Mouse (Mus musculus) right cerebral cortex, adult 18-20 months (tissue): Measurements from ENCODE around the gene Zfp810.
A peak's percentile ranks its signal among the peaks of the same experiment; 100 is the strongest.
"Not testable (repeated sequence)": the region's sequence is repeated elsewhere in the genome, so short reads cannot be mapped to it uniquely, and the experiment has no call there.

Experiments
- DNase-seq: peaks from one replicate; pipeline ENCODE4 v3.0.0; 2022; ENCODE audit warnings: mixed read lengths

Gene Zfp810

GRCm38 (mm10) chr9:22307156-22307919 is at the start of gene Zfp810:
Gene Zfp810 (minus strand): TSS chr9:22307648.
- peak; percentile 94 for DNase-seq

- no peak for DNase-seq
Observed at GRCm38 (mm10) chr9:22355919-22356318, 48.5 kb upstream of the Zfp810 start.

DNA sequence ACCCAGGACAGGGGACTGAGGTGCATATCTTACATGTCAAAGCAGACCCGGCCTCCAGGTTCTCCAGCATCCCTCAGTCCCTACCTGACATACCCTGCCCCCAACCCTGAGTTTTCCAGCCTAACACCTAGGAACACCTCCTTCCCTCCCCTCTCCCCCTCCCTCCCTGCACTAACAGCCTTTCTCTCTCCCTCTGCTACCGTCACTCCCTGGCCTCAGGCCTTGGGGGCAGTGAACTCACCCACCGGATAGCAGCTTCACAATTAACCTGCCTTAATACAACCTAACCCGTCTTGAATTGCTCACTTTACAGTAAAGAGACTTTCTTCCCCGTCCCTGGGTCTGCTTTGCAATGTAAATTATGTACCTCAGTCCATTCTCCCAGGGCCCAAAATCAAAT is 46.5 kb upstream of the Zfp810 start:
- DNase-seq = no peak

DNA sequence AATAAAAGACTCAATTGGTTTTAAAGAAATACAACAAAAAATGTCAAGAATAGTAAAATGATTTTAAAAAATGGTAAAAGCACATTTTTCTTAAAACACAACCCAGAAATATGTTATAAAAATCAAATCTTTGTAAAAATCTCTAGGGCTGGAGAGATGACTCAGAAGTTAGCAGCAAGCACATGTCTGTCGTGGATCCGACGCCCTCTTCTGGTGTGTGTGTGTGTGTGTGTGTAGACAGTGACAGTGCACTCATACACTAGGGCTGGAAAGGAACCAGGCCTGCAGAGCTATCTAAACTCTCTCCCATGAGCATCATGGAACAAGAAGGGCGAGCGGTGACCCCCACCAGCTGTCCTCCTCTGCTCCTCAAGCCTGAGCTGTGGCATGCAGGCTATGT is 46.0 kb upstream of the Zfp810 start:
- DNase-seq = no peak

- no peak for DNase-seq
Observed at GRCm38 (mm10) chr9:22340331-22340730, 32.9 kb upstream of the Zfp810 start.

GRCm38 (mm10) chr9:22337217-22337616 is 29.8 kb upstream of the Zfp810 start:
- no peak for DNase-seq

GRCm38 (mm10) chr9:22327475-22328387 is 20.3 kb upstream of the Zfp810 start:
- peak; percentile 78 for DNase-seq

- DNase-seq = no peak
Observed at GRCm38 (mm10) chr9:22327099-22327474, 19.6 kb upstream of the Zfp810 start.

DNA sequence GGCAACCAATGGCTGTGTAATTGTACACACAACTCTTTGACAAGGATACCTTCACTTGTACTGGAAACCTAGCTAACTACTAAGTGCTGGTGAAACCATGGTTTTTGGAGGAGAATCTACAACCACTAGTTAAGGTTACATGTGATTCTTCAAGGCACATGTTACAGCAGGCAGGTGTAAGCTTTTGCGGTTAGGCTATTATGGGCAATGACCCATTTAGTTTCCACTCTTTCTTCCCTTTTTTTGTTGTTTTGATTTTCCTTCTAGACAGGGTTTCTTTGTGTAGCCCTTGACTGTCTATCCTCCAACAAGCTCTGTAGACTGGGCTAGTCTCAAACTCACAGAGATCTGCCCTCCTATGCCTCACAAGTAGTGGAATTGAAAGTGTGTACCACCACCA is 17.1 kb upstream of the Zfp810 start:
- DNase-seq = no peak

DNA sequence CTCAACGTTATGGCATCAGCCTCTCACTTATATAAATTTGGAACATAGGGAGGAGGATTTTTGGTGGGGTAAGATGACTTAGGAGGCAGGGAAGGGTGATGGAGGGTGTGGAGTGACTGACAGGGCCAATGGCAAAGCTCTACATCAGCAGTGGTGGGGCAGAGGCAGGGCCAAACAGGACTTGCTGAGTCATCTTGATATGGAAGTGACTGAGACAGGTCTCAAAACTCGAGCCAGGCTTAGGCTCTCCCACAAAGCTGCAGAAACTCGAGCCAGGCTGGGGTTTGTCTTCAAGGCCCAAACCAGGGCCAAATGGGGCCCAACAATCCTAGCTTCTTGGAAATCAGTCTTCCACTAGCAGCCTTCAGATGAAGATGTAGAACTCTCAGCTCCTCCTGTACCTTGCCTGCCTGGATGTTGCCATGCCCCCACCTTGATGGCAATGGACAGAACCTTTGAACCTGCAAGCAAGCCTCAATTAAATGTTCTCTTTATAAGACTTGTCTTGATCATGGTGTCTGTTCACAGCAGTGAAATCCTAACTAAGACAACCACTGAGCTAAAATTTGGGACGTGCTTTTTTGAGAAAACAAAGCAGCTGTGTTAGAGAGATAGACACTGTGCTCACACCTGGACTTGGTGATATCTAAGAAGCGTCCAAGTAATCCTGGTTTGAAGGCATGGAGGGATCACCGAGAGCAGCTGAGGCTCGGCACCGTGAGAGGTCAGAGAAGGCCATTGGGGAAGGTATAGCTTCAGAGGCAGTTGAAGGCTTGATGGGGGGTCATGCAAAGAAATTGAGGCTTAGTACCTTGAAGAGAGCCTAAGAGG is 15.1 kb upstream of the Zfp810 start:
- DNase-seq = no peak

DNA sequence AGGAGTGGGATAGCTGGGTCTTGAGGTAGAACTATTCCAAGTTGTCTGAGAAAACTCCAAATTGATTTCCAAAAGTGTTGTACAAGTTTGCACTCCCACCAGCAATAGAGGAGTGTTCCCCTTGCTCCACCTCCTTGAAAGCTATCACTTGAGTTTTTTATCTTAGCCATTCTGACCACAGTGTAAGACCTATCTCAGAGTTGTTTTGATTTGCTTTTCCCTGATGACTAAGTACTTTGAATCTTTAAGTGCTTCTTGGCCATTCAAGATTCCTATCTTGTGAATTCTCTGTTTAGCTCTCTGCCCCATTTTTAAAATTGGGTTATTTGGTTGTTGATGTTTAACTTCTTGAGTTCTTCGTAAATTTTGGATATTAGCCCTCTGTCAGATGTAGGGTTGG is 11.7 kb upstream of the Zfp810 start:
- no peak for DNase-seq

DNA sequence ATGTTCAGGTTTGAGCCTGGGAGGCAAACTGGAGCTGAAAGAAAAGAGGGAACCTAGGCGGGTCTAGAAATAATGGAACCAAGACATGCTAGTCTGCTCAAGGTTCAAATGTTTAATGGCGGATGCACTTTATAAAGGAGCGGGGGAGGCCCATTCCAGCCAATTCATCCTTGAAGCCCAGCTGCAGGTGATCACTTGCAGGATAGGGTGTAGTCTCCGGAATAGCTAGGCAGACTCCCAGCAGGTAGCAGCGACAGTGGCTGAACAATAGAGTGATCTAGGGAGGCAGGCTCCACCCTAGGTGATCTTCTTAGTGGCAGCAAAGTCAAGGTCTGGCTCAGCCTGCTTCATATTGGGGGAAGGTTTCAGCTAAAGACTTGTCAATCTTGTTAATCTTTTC is 8.6 kb upstream of the Zfp810 start:
- DNase-seq = not testable (repeated sequence)

- DNase-seq = no peak
Observed at GRCm38 (mm10) chr9:22314066-22314465, 6.6 kb upstream of the Zfp810 start.

GRCm38 (mm10) chr9:22313218-22313617 is 5.8 kb upstream of the Zfp810 start:
- DNase-seq = no peak

DNA sequence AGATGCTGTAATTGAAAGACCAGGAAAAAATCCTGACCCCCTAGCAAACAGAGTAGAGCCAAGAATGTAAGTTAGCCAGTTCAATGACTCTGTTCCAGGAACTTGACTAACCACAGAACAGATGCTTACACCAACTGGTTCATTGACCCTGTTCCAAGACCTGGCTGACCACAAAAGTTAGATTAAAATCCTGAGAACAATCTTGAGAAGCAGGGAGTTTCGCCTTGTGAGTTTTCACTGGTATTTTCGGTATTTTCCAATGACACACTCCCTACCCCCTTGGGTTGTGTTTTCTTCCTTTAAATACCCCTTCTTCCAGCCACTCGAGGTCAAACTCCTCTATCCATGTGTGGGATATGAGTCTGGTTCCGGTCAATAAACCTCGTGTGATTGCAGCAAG is 2.2 kb upstream of the Zfp810 start:
- DNase-seq = no peak

GRCm38 (mm10) chr9:22307920-22308262 is 443 bp upstream of the Zfp810 start:
- DNase-seq = not testable (repeated sequence)

GRCm38 (mm10) chr9:22306726-22307125 is 722 bp downstream of the Zfp810 start:
- no peak for DNase-seq

GRCm38 (mm10) chr9:22302199-22302598 is 5.2 kb downstream of the Zfp810 start:
- no peak for DNase-seq

DNA sequence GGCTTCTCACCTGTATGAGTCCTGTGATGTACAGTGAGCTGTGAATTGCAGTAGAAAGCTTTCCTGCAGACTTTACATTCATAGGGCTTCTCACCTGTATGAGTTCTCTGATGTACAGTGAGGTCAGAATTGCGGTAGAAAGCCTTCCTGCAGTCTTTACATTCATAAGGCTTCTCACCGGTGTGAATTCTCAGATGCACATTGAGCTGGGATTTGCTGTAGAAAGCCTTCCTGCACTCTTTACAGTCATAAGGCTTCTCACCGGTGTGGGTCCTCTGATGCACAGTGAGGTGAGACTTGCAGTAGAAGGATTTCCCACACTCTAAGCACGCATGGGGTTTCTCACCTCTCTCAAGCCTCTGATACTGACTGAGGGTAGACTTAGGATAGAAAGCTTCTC is 28.7 kb downstream of the Zfp810 start:
- DNase-seq = no peak

GRCm38 (mm10) chr9:22268886-22269285 is 38.6 kb downstream of the Zfp810 start:
- DNase-seq = no peak

- DNase-seq = no peak
Observed at GRCm38 (mm10) chr9:22262611-22263010, 44.8 kb downstream of the Zfp810 start.

DNA sequence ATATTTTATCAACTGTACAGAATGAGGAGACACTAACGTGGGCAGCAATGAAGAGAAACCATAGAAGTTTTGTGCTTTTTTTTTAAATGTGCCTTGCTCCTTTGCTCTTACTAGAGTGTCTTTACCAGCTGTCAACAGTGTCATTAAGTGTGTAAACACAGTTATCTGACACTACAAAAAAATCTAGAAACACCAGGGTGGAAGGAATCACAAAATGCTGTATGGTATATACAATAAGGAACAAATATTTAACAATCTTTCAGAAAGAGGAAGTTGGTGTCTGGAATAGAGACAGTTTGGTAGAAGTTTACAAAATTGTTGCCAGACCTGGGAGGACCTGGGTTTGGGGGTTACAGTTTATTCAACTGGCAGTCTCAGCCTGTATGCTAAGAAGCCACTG is 45.9 kb downstream of the Zfp810 start:
- DNase-seq = no peak

- no peak for DNase-seq
Observed at GRCm38 (mm10) chr9:22260092-22260422, 47.4 kb downstream of the Zfp810 start.
